Mouse (Mus musculus) stomach, postnatal 0 days (tissue): ENCODE results near the gene Ddr1. TPM values are rescaled to one million over a fixed set of nuclear protein-coding genes. Genes with fewer than 3 reads are reported as not detected.

Source experiments
- ATAC-seq: fragments of 200-750 bp; cut with Nextera tagmentation; 2 replicates; pipeline ENCODE4 v1.8.0; 2017; ENCODE audit not compliant: low FRiP score, low TSS enrichment
- DNase-seq: peaks from one replicate; pipeline ENCODE4 v3.0.0-alpha.2; 2016; ENCODE audit warnings: low spot score
- H3K27ac ChIP-seq: fragments of 300-500 bp; sonication (generic); replicated peaks from 2 replicates; pipeline ENCODE4 v1.5.1; 2014; ENCODE audit warnings: mild to moderate bottlenecking, control low read depth
- H3K27me3 ChIP-seq: fragments of 300-500 bp; sonication (generic); 2 replicates; pipeline ENCODE4 v1.6.1; 2014; ENCODE audit warnings: low read length; ENCODE audit not compliant: control insufficient read depth, insufficient read depth
- H3K36me3 ChIP-seq: fragments of 300-500 bp; sonication (generic); 2 replicates; pipeline ENCODE4 v1.6.1; 2014; ENCODE audit warnings: low read length, mixed read lengths; ENCODE audit not compliant: control insufficient read depth, insufficient read depth
- H3K4me1 ChIP-seq: fragments of 300-500 bp; sonication (generic); replicated peaks from 2 replicates; pipeline ENCODE4 v1.6.1; 2014; ENCODE audit warnings: antibody characterized with exemption; ENCODE audit not compliant: control insufficient read depth, insufficient read depth
- H3K4me2 ChIP-seq: fragments of 300-500 bp; sonication (generic); replicated peaks from 2 replicates; pipeline ENCODE4 v1.6.1; 2014; ENCODE audit warnings: low read depth, mild to moderate bottlenecking, control low read depth, moderate library complexity
- H3K4me3 ChIP-seq: fragments of 300-500 bp; sonication (generic); 2 replicates; pipeline ENCODE4 v1.5.1; 2014; ENCODE audit warnings: low read depth, low read length, control low read depth
- H3K9ac ChIP-seq: fragments of 300-500 bp; sonication (generic); 2 replicates; pipeline ENCODE4 v1.6.1; 2014; ENCODE audit warnings: mild to moderate bottlenecking, low read length, control low read depth, mixed read lengths
- H3K9me3 ChIP-seq: fragments of 300-500 bp; sonication (generic); 2 replicates; pipeline ENCODE4 v1.6.1; 2016; ENCODE audit warnings: low read length; ENCODE audit not compliant: control insufficient read depth
- CTCF ChIP-seq: IDR thresholded peaks from 2 replicates; pipeline ENCODE4 v1.5.1; 2016; ENCODE audit warnings: antibody characterized with exemption, low read depth, mild to moderate bottlenecking, moderate library complexity
- EP300 ChIP-seq: optimal IDR thresholded peaks from 2 replicates; pipeline ENCODE3; 2016; ENCODE audit warnings: antibody characterized with exemption
- WGBS: fragments of 180-500 bp; shearing (Covaris S2); extraction: QIAGEN DNeasy Blood & Tissue Kit; methylation state at CpG from one replicate; pipeline ENCODE4 v1.1.7; 2014; 5-methylcytosine and 5-hydroxymethylcytosine counted together
- polyA plus RNA-seq: library from polyadenylated mRNA; unstranded; fragments of >200 nt; fragmentation: Nextera tagmentation; extraction: Ambion mirVana; gene quantifications from 2 replicates; pipeline ENCODE4 v1.2.1, GENCODE M21; 2015

Ddr1 gene
- polyA plus RNA-seq, 1 experiment from 2014 or later = 50.8 TPM

- no peaks in the 10 kb centered on the region for H3K36me3 ChIP-seq
- no peak for TF ChIP-seq EP300
- ATAC-seq = peak; percentile 92
- peak within 1 kb of the TSS; percentile 13; the same call in 1 of the 2 replicates for H3K4me3 ChIP-seq
- 53% methylated on average over 13 of the region's 13 CpGs for WGBS
- H3K9ac ChIP-seq = no peak within 1 kb of the TSS
- H3K4me2 ChIP-seq = peak within 1 kb of the TSS; percentile 24
- H3K27me3 ChIP-seq = no peaks in the 10 kb centered on the region
- H3K27ac ChIP-seq = peak within 1 kb of the TSS; percentile 65
- H3K9me3 ChIP-seq = no peaks in the 10 kb centered on the region
- no peaks in the 10 kb centered on the region for H3K4me1 ChIP-seq
- DNase-seq = peak; percentile 86
These were observed 60.7 kb downstream of the Ddr1 start, which contains the start of gene Mucl3 for GRCm38 (mm10) chr17:35643609-35644236. Mucl3 (minus strand) TSS chr17:35643695.

GRCm38 (mm10) chr17:35639352-35639751, 65.1 kb downstream of the Ddr1 start:
- no peak overlapping the region for H3K9ac ChIP-seq
- no peaks in the 10 kb centered on the region for H3K4me1 ChIP-seq
- no peaks in the 10 kb centered on the region for H3K36me3 ChIP-seq
- H3K27me3 ChIP-seq = no peaks in the 10 kb centered on the region
- no peaks in the 10 kb centered on the region for H3K9me3 ChIP-seq
- no peak for ATAC-seq
- no peak overlapping the region for H3K4me3 ChIP-seq
- TF ChIP-seq EP300 (no peak), CTCF (no peak)
- 42% methylated on average over 6 of the region's 6 CpGs for WGBS
- no peak for DNase-seq
- peak overlapping the region; percentile 78 for H3K27ac ChIP-seq
- H3K4me2 ChIP-seq = peak overlapping the region; percentile 33

- ATAC-seq = peak; percentile 56; the same call in 1 of the 2 replicates
- Histone ChIP-seq H3K27me3 (no peaks in the 10 kb centered on the region), H3K4me3 (no peak overlapping the region), H3K4me2 (peak overlapping the region; percentile 33), H3K9ac (no peak overlapping the region), H3K27ac (peak overlapping the region; percentile 78), H3K9me3 (no peaks in the 10 kb centered on the region), H3K36me3 (no peaks in the 10 kb centered on the region), H3K4me1 (no peaks in the 10 kb centered on the region)
- DNase-seq = peak; percentile 72
- 22% methylated on average over 14 of the region's 14 CpGs for WGBS
- TF ChIP-seq EP300 = no peak
- TF ChIP-seq CTCF = no peak
These were observed 65.8 kb downstream of the Ddr1 start for GRCm38 (mm10) chr17:35638475-35639190.

GRCm38 (mm10) chr17:35636363-35636762, 68.1 kb downstream of the Ddr1 start:
- DNase-seq (peak; percentile 73), ATAC-seq (no peak)
- H3K36me3 ChIP-seq = no peaks in the 10 kb centered on the region
- no peak overlapping the region for H3K4me3 ChIP-seq
- TF ChIP-seq EP300 = no peak
- no peak for TF ChIP-seq CTCF
- H3K27me3 ChIP-seq = no peaks in the 10 kb centered on the region
- no peak overlapping the region for H3K4me2 ChIP-seq
- no peak overlapping the region for H3K9ac ChIP-seq
- no peak overlapping the region for H3K27ac ChIP-seq
- H3K4me1 ChIP-seq = no peaks in the 10 kb centered on the region
- H3K9me3 ChIP-seq = no peaks in the 10 kb centered on the region
- WGBS = 27% methylated on average over 5 of the region's 5 CpGs

GRCm38 (mm10) chr17:35635699-35636111, 68.7 kb downstream of the Ddr1 start:
- no peaks in the 10 kb centered on the region for H3K4me1 ChIP-seq
- H3K9me3 ChIP-seq = no peaks in the 10 kb centered on the region
- H3K27me3 ChIP-seq = no peaks in the 10 kb centered on the region
- 2% methylated on average over 15 of the region's 15 CpGs for WGBS
- H3K27ac ChIP-seq = no peak overlapping the region
- no peak for TF ChIP-seq EP300
- TF ChIP-seq CTCF = peak; percentile 89
- DNase-seq = peak; percentile 78
- ATAC-seq = peak; percentile 24
- H3K9ac ChIP-seq = peak overlapping the region; percentile 36; the same call in 1 of the 2 replicates
- no peaks in the 10 kb centered on the region for H3K36me3 ChIP-seq
- peak overlapping the region; percentile 60 for H3K4me2 ChIP-seq
- peak overlapping the region; percentile 29 for H3K4me3 ChIP-seq

GRCm38 (mm10) chr17:35635202-35635601, 69.2 kb downstream of the Ddr1 start:
- no peak overlapping the region for H3K9ac ChIP-seq
- H3K9me3 ChIP-seq = no peaks in the 10 kb centered on the region
- H3K4me1 ChIP-seq = no peaks in the 10 kb centered on the region
- peak; percentile 45 for DNase-seq
- H3K36me3 ChIP-seq = no peaks in the 10 kb centered on the region
- 69% methylated on average over 3 of the region's 3 CpGs for WGBS
- H3K4me2 ChIP-seq = no peak overlapping the region
- peak; percentile 34 for ATAC-seq
- no peak for TF ChIP-seq EP300
- peak; percentile 57 for TF ChIP-seq CTCF
- H3K4me3 ChIP-seq = no peak overlapping the region
- no peak overlapping the region for H3K27ac ChIP-seq
- no peaks in the 10 kb centered on the region for H3K27me3 ChIP-seq
